Mouse (Mus musculus): ENCODE measurements at regions not wholly inside any gene's neighbourhood (a gene's known extent, or its start where the extent isn't known, plus 50 kb on each side); places are given as distances from the start of the nearest gene placed in this dataset.

GRCm38 (mm10) chr17:50442905-50443304 lies 66.3 kb upstream of the Plcl2 start:
- TF ChIP-seq POLR2A (IDR thresholded peaks at IDR 0.05; ENCODE audit: borderline replicate concordance, control insufficient read depth, low read depth, low read length) (no peak), CTCF (IDR thresholded peaks at IDR 0.05; ENCODE audit: control insufficient read depth, insufficient read depth, low read length) (no peak)

Measured in bone marrow, adult 2 months (tissue).